Comparison of ENCODE assay signal across 31 mouse cellular contexts in genomic region chr7:128314491-128314890, GRCm38 (mm10). TPM values are rescaled to one million over a fixed set of nuclear protein-coding genes. Genes with fewer than 3 reads are reported as not detected.
"Had no signal": no experiment of that assay in that cellular context is flagged by ENCODE, and none has a peak within 500 bp of the region (broad histone marks: within the 10 kb centered on the region; RNA-seq: fewer than 3 reads in every experiment).

No protein-coding gene starts in this region.

- H3K4me3 ChIP-seq: heart, adult 2 months; heart, embryonic 12.5 days; hindbrain, embryonic 13.5 days; hindbrain, embryonic 15.5 days; kidney, embryonic 15.5 days; layer of hippocampus, adult 2 months; left cerebral cortex, adult 2 months; limb, embryonic 10.5 days; limb, embryonic 12.5 days had no signal

- H3K36me3 ChIP-seq: heart, embryonic 12.5 days; hindbrain, embryonic 13.5 days; hindbrain, embryonic 15.5 days; kidney, embryonic 15.5 days; limb, embryonic 10.5 days; limb, embryonic 12.5 days had no signal

- H3K9me3 ChIP-seq: heart, embryonic 12.5 days; hindbrain, embryonic 13.5 days; hindbrain, embryonic 15.5 days; kidney, embryonic 15.5 days; limb, embryonic 10.5 days; limb, embryonic 12.5 days had no signal

- H3K9ac ChIP-seq: forebrain, postnatal 0 days; heart, embryonic 12.5 days; hindbrain, embryonic 13.5 days; hindbrain, embryonic 15.5 days; kidney, embryonic 15.5 days; limb, embryonic 12.5 days had no signal

- H3K27me3 ChIP-seq: heart, embryonic 12.5 days; hindbrain, embryonic 13.5 days; hindbrain, embryonic 15.5 days; kidney, embryonic 15.5 days; limb, embryonic 12.5 days had no signal

- ATAC-seq: forebrain, postnatal 0 days; hindbrain, postnatal 0 days; intestine, embryonic 16.5 days had no signal

- H3K4me1 ChIP-seq: hindbrain, embryonic 13.5 days; limb, embryonic 12.5 days had no signal

- H3K4me2 ChIP-seq: heart, embryonic 12.5 days; hindbrain, embryonic 13.5 days; hindbrain, embryonic 15.5 days; kidney, embryonic 15.5 days; limb, embryonic 12.5 days had no signal

- DNase-seq: forebrain, postnatal 0 days; gastrocnemius, postnatal 14 days; gastrocnemius, postnatal 36 days; heart, adult 2 months; heart, postnatal 10 days; heart, postnatal 36 days; kidney, adult 11 months; kidney, adult 2 months; kidney, adult 9 months; kidney, postnatal 10 days; kidney, postnatal 25 days; kidney, postnatal 4 days; liver had no signal

- H3K27ac ChIP-seq: heart, adult 2 months; hindbrain, embryonic 13.5 days; hindbrain, embryonic 15.5 days; hindbrain, postnatal 0 days; kidney, embryonic 15.5 days; layer of hippocampus, adult 2 months; left cerebral cortex, adult 2 months; limb, embryonic 10.5 days; limb, embryonic 12.5 days had no signal

RNA-seq across cellular contexts. Expression of gene Slc5a2, which starts 49.0 kb away (rescaled TPM):
- total RNA-seq: forebrain, postnatal 0 days; gastrocnemius, adult 8-10 months; gastrocnemius, postnatal 14 days; gastrocnemius, postnatal 36 days; heart, adult 2 months; heart, postnatal 10 days; heart, postnatal 36 days; hematopoietic stem cell, adult 5-6 weeks; hindbrain, postnatal 0 days; layer of hippocampus, adult 2 months; layer of hippocampus, postnatal 10 days; layer of hippocampus, postnatal 25 days; left cerebral cortex, adult 2 months; left cerebral cortex, postnatal 14 days; left cerebral cortex, postnatal 36 days had no signal
- polyA plus RNA-seq: hindbrain, embryonic 11.5 days; hindbrain, embryonic 13.5 days; hindbrain, embryonic 15.5 days; intestine, embryonic 14.5 days; intestine, embryonic 16.5 days; limb, embryonic 12.5 days had no signal
